Mouse (Mus musculus): ENCODE results near the gene Gm21976. TPM values are rescaled to one million over a fixed set of nuclear protein-coding genes. Genes with fewer than 3 reads are reported as not detected.

Gm21976 gene
- polyA plus RNA-seq, 1 experiment: not detected

- Histone ChIP-seq H3ac (ENCODE audit: control insufficient read depth, insufficient read length) (no peak overlapping the region), H3K4me3 (no peak overlapping the region), H3K79me2 (ENCODE audit: control insufficient read depth, insufficient read depth) (peaks cover 3% of the 10 kb centered on the region), H3K4me2 (ENCODE audit: low read depth) (no peak overlapping the region), H3K27me3 (ENCODE audit: control insufficient read depth, insufficient read depth, insufficient read length) (no peaks in the 10 kb centered on the region), H3K36me3 (ENCODE audit: control insufficient read depth, insufficient read depth) (peaks cover 24% of the 10 kb centered on the region)
- no peak for TF ChIP-seq USF1 (IDR thresholded peaks at IDR 0.05; ENCODE audit: low read depth)
- no peak for TF ChIP-seq TCF12 (IDR thresholded peaks at IDR 0.05; ENCODE audit: insufficient read depth, poor library complexity, severe bottlenecking)
- TF ChIP-seq REST (IDR thresholded peaks at IDR 0.05; ENCODE audit: insufficient read depth, insufficient read length): no peak
- no peak for TF ChIP-seq MYOG (IDR thresholded peaks at IDR 0.05; ENCODE audit: control insufficient read depth in 1 of 3, insufficient read depth in 1 of 3, insufficient read length in 2 of 3, low read depth in 2 of 3)
- TF ChIP-seq MYOD1 (IDR thresholded peaks at IDR 0.05; ENCODE audit: control insufficient read depth in 1 of 3, insufficient read length in 2 of 3, low read depth in 2 of 3): no peak
- TF ChIP-seq E2F4 (IDR thresholded peaks at IDR 0.05; ENCODE audit: insufficient read depth): no peak
- TF ChIP-seq MAX (IDR thresholded peaks at IDR 0.05; ENCODE audit: low read depth): no peak
- TF ChIP-seq POLR2AphosphoS2 (IDR thresholded peaks at IDR 0.05; ENCODE audit: insufficient read length, low read depth): peak; percentile 61
Measured at GRCm38 (mm10) chr13:98305257-98305656, 25.6 kb downstream of the Gm21976 start.

- Histone ChIP-seq H3K36me3 (ENCODE audit: control insufficient read depth, insufficient read depth) (peaks cover 35% of the 10 kb centered on the region), H3K4me3 (no peak overlapping the region), H3ac (ENCODE audit: control insufficient read depth, insufficient read length) (no peak overlapping the region), H3K4me2 (ENCODE audit: low read depth) (no peak overlapping the region), H3K79me2 (ENCODE audit: control insufficient read depth, insufficient read depth) (peaks cover 14% of the 10 kb centered on the region), H3K27me3 (ENCODE audit: control insufficient read depth, insufficient read depth, insufficient read length) (no peaks in the 10 kb centered on the region)
- TF ChIP-seq SRF (IDR thresholded peaks at IDR 0.05; ENCODE audit: control insufficient read depth, insufficient read length, low read depth) (no peak), POLR2AphosphoS2 (IDR thresholded peaks at IDR 0.05; ENCODE audit: insufficient read length, low read depth) (peak; percentile 71), MAX (IDR thresholded peaks at IDR 0.05; ENCODE audit: low read depth) (no peak), TCF3 (IDR thresholded peaks at IDR 0.05; ENCODE audit: insufficient read length, low read depth) (no peak), MYOG (IDR thresholded peaks at IDR 0.05; ENCODE audit: control insufficient read depth in 1 of 3, insufficient read depth in 1 of 3, insufficient read length in 2 of 3, low read depth in 2 of 3) (no peak), MYOD1 (IDR thresholded peaks at IDR 0.05; ENCODE audit: control insufficient read depth in 1 of 3, insufficient read length in 2 of 3, low read depth in 2 of 3) (no peak), TCF12 (IDR thresholded peaks at IDR 0.05; ENCODE audit: insufficient read depth, poor library complexity, severe bottlenecking) (no peak)
Measured at GRCm38 (mm10) chr13:98306393-98306792, 26.7 kb downstream of the Gm21976 start.

GRCm38 (mm10) chr13:98306852-98307475 is 27.3 kb downstream of the Gm21976 start:
- Histone ChIP-seq H3K36me3 (ENCODE audit: control insufficient read depth, insufficient read depth) (peaks cover 41% of the 10 kb centered on the region), H3ac (ENCODE audit: control insufficient read depth, insufficient read length) (no peak overlapping the region), H3K4me2 (ENCODE audit: low read depth) (no peak overlapping the region), H3K4me3 (no peak overlapping the region), H3K27me3 (ENCODE audit: control insufficient read depth, insufficient read depth, insufficient read length) (no peaks in the 10 kb centered on the region), H3K79me2 (ENCODE audit: control insufficient read depth, insufficient read depth) (peaks cover 20% of the 10 kb centered on the region)
- TF ChIP-seq POLR2AphosphoS2 (IDR thresholded peaks at IDR 0.05; ENCODE audit: insufficient read length, low read depth): no peak
- no peak for TF ChIP-seq MYOD1 (IDR thresholded peaks at IDR 0.05; ENCODE audit: control insufficient read depth in 1 of 3, insufficient read length in 2 of 3, low read depth in 2 of 3)
- no peak for TF ChIP-seq REST (IDR thresholded peaks at IDR 0.05; ENCODE audit: insufficient read depth, insufficient read length)
- no peak for TF ChIP-seq MYOG (IDR thresholded peaks at IDR 0.05; ENCODE audit: control insufficient read depth in 1 of 3, insufficient read depth in 1 of 3, insufficient read length in 2 of 3, low read depth in 2 of 3)
- no peak for TF ChIP-seq TCF3 (IDR thresholded peaks at IDR 0.05; ENCODE audit: insufficient read length, low read depth)
- TF ChIP-seq E2F4 (IDR thresholded peaks at IDR 0.05; ENCODE audit: insufficient read depth): no peak
- no peak for TF ChIP-seq POLR2A (IDR thresholded peaks at IDR 0.05; ENCODE audit: insufficient read length, low read depth)
- TF ChIP-seq SRF (IDR thresholded peaks at IDR 0.05; ENCODE audit: control insufficient read depth, insufficient read length, low read depth): no peak
- no peak for TF ChIP-seq MAX (IDR thresholded peaks at IDR 0.05; ENCODE audit: low read depth)
- TF ChIP-seq TCF12 (IDR thresholded peaks at IDR 0.05; ENCODE audit: insufficient read depth, poor library complexity, severe bottlenecking): no peak
- TF ChIP-seq USF1 (IDR thresholded peaks at IDR 0.05; ENCODE audit: low read depth): no peak
- no peak for TF ChIP-seq CEBPB (IDR thresholded peaks at IDR 0.05; ENCODE audit: insufficient read depth, poor library complexity, severe bottlenecking)

DNA sequence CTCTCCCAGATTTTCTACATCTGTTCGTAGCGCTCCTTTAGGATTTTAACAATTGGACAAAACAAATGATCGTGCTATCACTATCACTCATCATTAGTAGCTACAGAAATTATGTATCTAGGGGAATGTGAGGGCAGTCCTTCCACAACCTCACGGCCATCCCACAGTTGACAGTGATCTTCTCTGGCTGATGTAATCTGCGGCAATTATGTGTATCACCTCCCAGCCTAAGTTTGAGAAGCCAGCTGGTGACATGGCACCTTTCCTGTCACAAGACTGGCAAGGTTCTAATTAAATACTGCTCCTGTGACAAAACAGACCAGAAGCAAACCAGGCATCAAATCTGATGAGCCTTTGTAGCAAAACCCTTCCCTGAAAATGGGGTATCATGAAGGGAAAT is 28.3 kb downstream of the Gm21976 start:
- Histone ChIP-seq H3K79me2 (ENCODE audit: control insufficient read depth, insufficient read depth) (peaks cover 29% of the 10 kb centered on the region), H3K4me3 (no peak overlapping the region), H3K36me3 (ENCODE audit: control insufficient read depth, insufficient read depth) (peaks cover 51% of the 10 kb centered on the region), H3K4me2 (ENCODE audit: low read depth) (peak overlapping the region; percentile 3), H3ac (ENCODE audit: control insufficient read depth, insufficient read length) (no peak overlapping the region), H3K27me3 (ENCODE audit: control insufficient read depth, insufficient read depth, insufficient read length) (no peaks in the 10 kb centered on the region)
- TF ChIP-seq SRF (IDR thresholded peaks at IDR 0.05; ENCODE audit: control insufficient read depth, insufficient read length, low read depth) (no peak), POLR2AphosphoS2 (IDR thresholded peaks at IDR 0.05; ENCODE audit: insufficient read length, low read depth) (peak; percentile 53), CEBPB (IDR thresholded peaks at IDR 0.05; ENCODE audit: insufficient read depth, poor library complexity, severe bottlenecking) (peak; percentile 99), MYOG (IDR thresholded peaks at IDR 0.05; ENCODE audit: control insufficient read depth in 1 of 3, insufficient read depth in 1 of 3, insufficient read length in 2 of 3, low read depth in 2 of 3) (no peak)

DNA sequence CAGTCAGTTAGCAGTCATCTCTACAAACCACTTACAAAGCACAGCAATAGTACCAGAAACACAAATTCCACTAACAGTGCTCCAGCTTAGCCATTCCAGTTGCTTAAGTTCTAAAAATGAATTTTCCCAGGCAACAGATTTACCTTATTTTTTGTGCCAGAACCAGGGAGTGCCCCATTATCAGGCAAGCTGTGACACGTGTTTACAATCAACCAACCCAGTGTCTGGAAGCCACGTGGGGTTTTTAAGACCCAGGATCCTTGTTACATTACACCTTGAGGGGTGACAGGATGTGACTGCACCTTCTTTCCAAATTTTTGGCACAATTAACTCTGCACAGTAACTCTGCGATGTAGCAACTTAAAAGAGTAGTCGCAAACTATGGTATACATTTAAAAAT is 29.0 kb downstream of the Gm21976 start:
- H3K4me2 ChIP-seq (ENCODE audit: low read depth): peak overlapping the region; percentile 3
- H3K36me3 ChIP-seq (ENCODE audit: control insufficient read depth, insufficient read depth): peaks cover 58% of the 10 kb centered on the region
- no peaks in the 10 kb centered on the region for H3K27me3 ChIP-seq (ENCODE audit: control insufficient read depth, insufficient read depth, insufficient read length)
- TF ChIP-seq MYOD1 (IDR thresholded peaks at IDR 0.05; ENCODE audit: control insufficient read depth in 1 of 3, insufficient read length in 2 of 3, low read depth in 2 of 3) (no peak), MAX (IDR thresholded peaks at IDR 0.05; ENCODE audit: low read depth) (no peak), SRF (IDR thresholded peaks at IDR 0.05; ENCODE audit: control insufficient read depth, insufficient read length, low read depth) (no peak), E2F4 (IDR thresholded peaks at IDR 0.05; ENCODE audit: insufficient read depth) (no peak), CEBPB (IDR thresholded peaks at IDR 0.05; ENCODE audit: insufficient read depth, poor library complexity, severe bottlenecking) (no peak), POLR2AphosphoS2 (IDR thresholded peaks at IDR 0.05; ENCODE audit: insufficient read length, low read depth) (no peak), POLR2A (IDR thresholded peaks at IDR 0.05; ENCODE audit: insufficient read length, low read depth) (no peak), USF1 (IDR thresholded peaks at IDR 0.05; ENCODE audit: low read depth) (no peak), MYOG (IDR thresholded peaks at IDR 0.05; ENCODE audit: control insufficient read depth in 1 of 3, insufficient read depth in 1 of 3, insufficient read length in 2 of 3, low read depth in 2 of 3) (no peak), REST (IDR thresholded peaks at IDR 0.05; ENCODE audit: insufficient read depth, insufficient read length) (no peak), TCF12 (IDR thresholded peaks at IDR 0.05; ENCODE audit: insufficient read depth, poor library complexity, severe bottlenecking) (no peak), TCF3 (IDR thresholded peaks at IDR 0.05; ENCODE audit: insufficient read length, low read depth) (no peak)
- H3ac ChIP-seq (ENCODE audit: control insufficient read depth, insufficient read length): no peak overlapping the region
- H3K4me3 ChIP-seq: no peak overlapping the region
- peaks cover 36% of the 10 kb centered on the region for H3K79me2 ChIP-seq (ENCODE audit: control insufficient read depth, insufficient read depth)
